Mouse (Mus musculus): Measurements from ENCODE around the gene C2cd4c. TPM values are rescaled to one million over a fixed set of nuclear protein-coding genes. Genes with fewer than 3 reads are reported as not detected.

Gene C2cd4c
- polyA plus RNA-seq, 1 experiment: 0.03 TPM

DNA sequence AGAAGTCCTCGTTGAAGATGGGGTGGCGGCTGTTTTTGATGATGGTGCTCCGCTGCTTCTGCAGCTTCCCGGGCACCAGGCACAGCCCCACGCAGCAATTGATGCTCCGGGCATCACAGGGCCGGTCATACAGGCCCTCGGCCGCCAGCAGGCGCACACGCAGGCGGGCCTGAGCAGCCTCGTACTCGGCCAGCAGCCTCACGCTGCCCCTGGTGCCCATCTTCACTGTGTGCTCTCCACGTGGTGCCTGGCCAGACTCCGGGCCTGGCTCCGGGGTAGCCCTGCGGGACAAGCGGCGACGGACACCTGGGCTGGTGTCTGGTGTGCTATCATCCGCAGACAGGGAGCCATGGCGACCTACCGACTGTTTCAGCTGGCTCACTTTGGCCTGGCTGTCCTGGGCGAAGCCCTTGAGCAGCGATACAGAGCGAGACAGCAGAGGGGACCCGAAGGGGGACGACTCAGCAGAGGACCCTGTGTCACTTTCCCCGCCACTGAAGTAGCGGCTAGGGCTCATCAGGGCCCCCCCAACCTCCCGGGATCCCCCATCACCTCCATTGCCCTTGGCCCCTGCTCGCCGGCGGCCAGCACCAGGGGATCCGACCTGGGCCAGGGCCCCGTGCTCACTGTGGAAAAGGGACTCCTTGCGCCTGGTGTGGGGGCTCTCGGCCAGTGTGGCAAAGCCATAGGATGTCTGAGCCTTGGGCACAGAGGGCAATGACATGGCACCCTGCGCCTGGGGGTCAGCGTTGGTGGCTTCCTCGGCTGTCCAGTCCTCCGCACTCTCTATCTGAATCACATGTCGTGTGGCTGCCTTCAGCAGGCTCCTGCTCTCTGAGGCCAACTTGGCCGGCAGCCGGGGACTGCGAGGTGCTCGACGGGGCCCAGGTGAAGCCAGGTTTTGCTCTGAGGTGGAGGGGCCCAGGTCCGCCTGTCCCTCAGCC lies 1.4 kb downstream of the C2cd4c start:
- Histone ChIP-seq H3K4me1 (ENCODE audit: control insufficient read depth, insufficient read depth, low read length) (no peaks in the 10 kb centered on the region), H3K4me3 (ENCODE audit: insufficient read depth, low read depth, low read length) (no peak overlapping the region), H3K27ac (ENCODE audit: insufficient read depth, low read depth, low read length) (no peak overlapping the region), H3K27me3 (replicated peaks; ENCODE audit: control insufficient read depth, insufficient read depth, low read length) (peaks cover 2% of the 10 kb centered on the region; the same call in 1 of the 2 replicates), H3K36me3 (ENCODE audit: control insufficient read depth, insufficient read depth, low read length) (no peaks in the 10 kb centered on the region)
- TF ChIP-seq CTCF (conservative IDR thresholded peaks at IDR 0.05; ENCODE audit: insufficient read depth, insufficient read length, low read depth, low read length) (peak; percentile 29; the same call in 1 of the 2 replicates), POLR2A (IDR thresholded peaks at IDR 0.05; ENCODE audit: low read depth, low read length) (no peak)
- no peak for DNase-seq
- 17% methylated on average over 51 of the region's 51 CpGs for WGBS

GRCm38 (mm10) chr10:79611296-79611695 lies 2.5 kb downstream of the C2cd4c start:
- 52% methylated on average over 5 of the region's 5 CpGs for WGBS
- Histone ChIP-seq H3K4me3 (ENCODE audit: insufficient read depth, low read depth, low read length) (no peak overlapping the region), H3K4me1 (ENCODE audit: control insufficient read depth, insufficient read depth, low read length) (no peaks in the 10 kb centered on the region), H3K27ac (ENCODE audit: insufficient read depth, low read depth, low read length) (no peak overlapping the region), H3K36me3 (ENCODE audit: control insufficient read depth, insufficient read depth, low read length) (no peaks in the 10 kb centered on the region), H3K27me3 (replicated peaks; ENCODE audit: control insufficient read depth, insufficient read depth, low read length) (peaks cover 2% of the 10 kb centered on the region; the same call in 1 of the 2 replicates)
- DNase-seq: no peak
- no peak for TF ChIP-seq POLR2A (IDR thresholded peaks at IDR 0.05; ENCODE audit: low read depth, low read length)

DNA sequence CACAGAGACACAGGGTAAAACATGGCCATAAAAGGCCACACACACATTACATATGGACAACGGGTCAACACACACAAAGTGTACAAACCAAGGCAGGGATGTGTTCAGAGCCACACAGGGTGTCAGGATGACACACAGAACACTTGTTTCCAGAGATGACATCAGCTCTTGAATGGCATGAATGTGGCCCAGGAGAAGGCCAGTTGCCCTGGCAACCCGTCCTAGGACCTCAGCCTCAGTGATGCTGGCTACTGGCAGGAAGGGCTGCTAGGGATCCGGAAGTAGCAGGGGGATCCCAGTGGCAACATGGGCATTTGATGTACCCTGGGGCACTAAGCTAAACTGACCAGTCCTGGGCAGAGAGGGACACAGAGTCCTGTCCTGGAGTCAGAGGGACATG lies 4.5 kb downstream of the C2cd4c start:
- H3K27ac ChIP-seq (ENCODE audit: insufficient read depth, low read depth, low read length): no peak overlapping the region
- WGBS: 80% methylated on average over 3 of the region's 3 CpGs
- peaks cover 2% of the 10 kb centered on the region; the same call in 1 of the 2 replicates for H3K27me3 ChIP-seq (replicated peaks; ENCODE audit: control insufficient read depth, insufficient read depth, low read length)
- no peak for DNase-seq
- no peak overlapping the region for H3K4me3 ChIP-seq (ENCODE audit: insufficient read depth, low read depth, low read length)
- no peaks in the 10 kb centered on the region for H3K4me1 ChIP-seq (ENCODE audit: control insufficient read depth, insufficient read depth, low read length)
- H3K36me3 ChIP-seq (ENCODE audit: control insufficient read depth, insufficient read depth, low read length): no peaks in the 10 kb centered on the region
- no peak for TF ChIP-seq POLR2A (IDR thresholded peaks at IDR 0.05; ENCODE audit: low read depth, low read length)
- TF ChIP-seq CTCF (conservative IDR thresholded peaks at IDR 0.05; ENCODE audit: insufficient read depth, insufficient read length, low read depth, low read length): no peak

DNA sequence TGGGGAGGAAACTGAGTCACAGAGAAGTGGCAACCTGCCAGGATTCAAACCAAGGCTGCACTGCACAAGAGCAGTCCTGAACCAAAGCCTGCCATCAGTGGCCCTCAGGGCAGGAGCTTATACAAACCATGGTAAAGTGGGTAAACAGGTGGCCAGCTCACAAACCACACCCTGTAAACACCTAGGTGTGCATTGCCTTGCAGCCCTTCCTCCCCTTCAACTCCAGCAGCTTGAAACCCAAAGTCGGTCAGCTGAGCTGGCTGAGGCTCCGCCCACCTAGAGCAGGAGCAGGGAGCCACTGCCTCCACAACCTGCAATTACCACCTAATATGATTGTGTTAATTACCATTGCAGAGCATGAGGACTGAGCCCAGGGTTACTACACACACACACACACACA lies 5.9 kb downstream of the C2cd4c start:
- H3K4me3 ChIP-seq (ENCODE audit: insufficient read depth, low read depth, low read length): no peak overlapping the region
- H3K36me3 ChIP-seq (ENCODE audit: control insufficient read depth, insufficient read depth, low read length): no peaks in the 10 kb centered on the region
- no peak for TF ChIP-seq POLR2A (IDR thresholded peaks at IDR 0.05; ENCODE audit: low read depth, low read length)
- no peak for TF ChIP-seq CTCF (conservative IDR thresholded peaks at IDR 0.05; ENCODE audit: insufficient read depth, insufficient read length, low read depth, low read length)
- no peaks in the 10 kb centered on the region for H3K27me3 ChIP-seq (replicated peaks; ENCODE audit: control insufficient read depth, insufficient read depth, low read length)
- H3K4me1 ChIP-seq (ENCODE audit: control insufficient read depth, insufficient read depth, low read length): no peaks in the 10 kb centered on the region
- H3K27ac ChIP-seq (ENCODE audit: insufficient read depth, low read depth, low read length): no peak overlapping the region
- DNase-seq: no peak
- WGBS: 37% methylated on average over 2 of the region's 2 CpGs

DNA sequence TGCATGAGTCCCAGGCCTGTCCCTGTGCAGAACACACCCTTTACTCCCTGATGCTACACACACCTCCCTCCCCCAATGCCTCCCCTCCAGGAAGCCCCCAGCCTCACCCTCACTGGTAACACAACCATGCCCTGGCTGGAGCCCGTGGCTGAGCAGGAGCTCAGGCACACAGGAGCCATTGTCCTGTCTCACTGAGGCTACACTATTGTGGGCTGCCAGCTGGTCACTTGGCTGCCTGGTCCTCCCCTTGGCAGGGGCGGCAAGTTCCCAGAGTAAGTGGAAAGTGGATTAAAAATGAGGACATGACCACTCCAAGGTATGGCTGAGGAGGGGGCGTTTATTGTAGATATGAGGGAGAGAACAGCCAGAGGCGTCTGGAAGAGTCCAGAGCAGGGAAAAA lies 7.3 kb downstream of the C2cd4c start:
- Histone ChIP-seq H3K36me3 (ENCODE audit: control insufficient read depth, insufficient read depth, low read length) (no peaks in the 10 kb centered on the region), H3K4me3 (ENCODE audit: insufficient read depth, low read depth, low read length) (no peak overlapping the region), H3K27me3 (replicated peaks; ENCODE audit: control insufficient read depth, insufficient read depth, low read length) (no peaks in the 10 kb centered on the region), H3K27ac (ENCODE audit: insufficient read depth, low read depth, low read length) (no peak overlapping the region), H3K4me1 (ENCODE audit: control insufficient read depth, insufficient read depth, low read length) (no peaks in the 10 kb centered on the region)
- 68% methylated on average over 4 of the region's 4 CpGs for WGBS
- no peak for TF ChIP-seq CTCF (conservative IDR thresholded peaks at IDR 0.05; ENCODE audit: insufficient read depth, insufficient read length, low read depth, low read length)
- TF ChIP-seq POLR2A (IDR thresholded peaks at IDR 0.05; ENCODE audit: low read depth, low read length): no peak
- DNase-seq: no peak

GRCm38 (mm10) chr10:79597936-79598230 lies 15.9 kb downstream of the C2cd4c start:
- 75% methylated on average over 4 of the region's 4 CpGs for WGBS
- Histone ChIP-seq H3K4me3 (ENCODE audit: insufficient read depth, low read depth, low read length) (no peak overlapping the region), H3K27ac (ENCODE audit: insufficient read depth, low read depth, low read length) (no peak overlapping the region), H3K36me3 (ENCODE audit: control insufficient read depth, insufficient read depth, low read length) (no peaks in the 10 kb centered on the region), H3K4me1 (ENCODE audit: control insufficient read depth, insufficient read depth, low read length) (no peaks in the 10 kb centered on the region), H3K27me3 (replicated peaks; ENCODE audit: control insufficient read depth, insufficient read depth, low read length) (no peaks in the 10 kb centered on the region)
- TF ChIP-seq POLR2A (IDR thresholded peaks at IDR 0.05; ENCODE audit: low read depth, low read length) (no peak), CTCF (conservative IDR thresholded peaks at IDR 0.05; ENCODE audit: insufficient read depth, insufficient read length, low read depth, low read length) (no peak)
- no peak for DNase-seq

GRCm38 (mm10) chr10:79597051-79597935 lies 16.5 kb downstream of the C2cd4c start:
- Histone ChIP-seq H3K4me3 (ENCODE audit: insufficient read depth, low read depth, low read length) (no peak overlapping the region), H3K27me3 (replicated peaks; ENCODE audit: control insufficient read depth, insufficient read depth, low read length) (no peaks in the 10 kb centered on the region), H3K27ac (ENCODE audit: insufficient read depth, low read depth, low read length) (no peak overlapping the region), H3K4me1 (ENCODE audit: control insufficient read depth, insufficient read depth, low read length) (no peaks in the 10 kb centered on the region), H3K36me3 (ENCODE audit: control insufficient read depth, insufficient read depth, low read length) (no peaks in the 10 kb centered on the region)
- WGBS: 40% methylated on average over 13 of the region's 13 CpGs
- no peak for DNase-seq
- no peak for TF ChIP-seq CTCF (conservative IDR thresholded peaks at IDR 0.05; ENCODE audit: insufficient read depth, insufficient read length, low read depth, low read length)
- no peak for TF ChIP-seq POLR2A (IDR thresholded peaks at IDR 0.05; ENCODE audit: low read depth, low read length)
